Mouse (Mus musculus) ovary, postnatal 36 days (tissue): ENCODE results near the gene Vmn1r231.
A peak's percentile ranks its signal among the peaks of the same experiment; 100 is the strongest.

Source experiments
- DNase-seq: peaks from one replicate; pipeline ENCODE4 v3.0.0; 2022; ENCODE audit warnings: low spot score, mixed read lengths

Vmn1r231 gene

DNA sequence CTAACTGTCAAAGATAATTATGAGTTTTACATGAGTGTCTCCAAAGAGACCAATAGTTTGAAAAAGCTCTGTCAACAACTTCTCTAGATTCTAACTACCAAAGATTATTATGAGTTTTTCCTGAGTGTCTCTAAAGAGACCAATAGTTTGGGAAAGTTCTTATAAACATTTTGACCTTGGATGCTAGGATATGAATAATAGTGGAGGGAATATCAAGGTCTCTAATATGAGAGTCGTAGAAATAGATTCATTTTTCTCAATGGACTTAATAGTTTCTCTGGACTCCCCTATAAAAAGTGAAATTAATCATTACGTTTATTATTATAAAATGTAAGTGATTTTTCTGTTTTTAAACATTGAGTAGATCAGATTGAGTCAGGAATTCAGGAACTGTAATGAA is at the start of gene Vmn1r231:
Gene Vmn1r231, minus strand, starts transcription at position 101 of the 400 bp plus-strand sequence.
- no peak for DNase-seq

DNA sequence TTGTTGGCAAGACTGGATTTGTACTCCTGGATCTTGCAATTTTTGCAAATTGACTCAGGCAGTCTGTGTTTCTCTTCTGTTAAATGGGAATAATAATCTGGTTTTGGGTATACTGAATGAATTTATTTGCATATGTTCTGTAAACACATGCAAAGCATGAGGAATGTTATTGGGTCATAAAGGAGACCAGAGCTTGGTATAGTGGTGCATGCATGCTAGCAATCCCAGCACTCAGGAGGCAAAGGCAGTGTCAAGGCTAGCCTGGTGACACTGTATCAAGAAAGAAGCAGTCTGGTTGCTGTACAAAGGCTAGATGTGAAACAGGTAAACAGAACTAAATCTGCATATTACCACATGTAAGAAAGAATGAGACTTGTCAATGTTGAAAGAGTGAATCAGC is 41.7 kb upstream of the Vmn1r231 start:
- DNase-seq, result no peak

DNA sequence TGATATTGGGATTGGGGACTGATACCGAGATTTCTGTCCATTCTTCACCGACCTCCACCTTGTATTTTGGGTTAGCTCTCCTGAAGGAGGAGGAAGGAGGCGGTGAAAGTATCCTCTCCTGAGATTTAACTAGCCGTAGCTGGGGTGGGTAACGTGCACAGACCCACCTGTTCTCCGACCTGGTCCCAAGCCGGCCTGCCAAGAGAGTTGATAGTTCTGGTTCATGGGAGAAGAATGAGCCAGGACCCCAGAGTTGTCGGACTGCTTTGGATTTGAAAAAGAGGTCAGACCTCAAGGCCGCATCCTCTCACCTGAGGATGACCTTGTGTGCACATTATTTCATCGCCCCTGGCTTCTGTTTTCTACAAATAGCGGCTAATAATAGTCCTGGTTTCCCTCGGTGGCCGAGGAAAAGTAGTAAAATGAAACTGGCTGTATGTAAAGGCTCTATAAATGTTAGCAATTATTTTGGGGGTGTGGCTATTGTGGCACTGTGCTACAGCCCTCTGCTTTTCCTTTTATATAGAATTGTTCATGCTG is 41.2 kb upstream of the Vmn1r231 start:
- DNase-seq, result no peak

DNA sequence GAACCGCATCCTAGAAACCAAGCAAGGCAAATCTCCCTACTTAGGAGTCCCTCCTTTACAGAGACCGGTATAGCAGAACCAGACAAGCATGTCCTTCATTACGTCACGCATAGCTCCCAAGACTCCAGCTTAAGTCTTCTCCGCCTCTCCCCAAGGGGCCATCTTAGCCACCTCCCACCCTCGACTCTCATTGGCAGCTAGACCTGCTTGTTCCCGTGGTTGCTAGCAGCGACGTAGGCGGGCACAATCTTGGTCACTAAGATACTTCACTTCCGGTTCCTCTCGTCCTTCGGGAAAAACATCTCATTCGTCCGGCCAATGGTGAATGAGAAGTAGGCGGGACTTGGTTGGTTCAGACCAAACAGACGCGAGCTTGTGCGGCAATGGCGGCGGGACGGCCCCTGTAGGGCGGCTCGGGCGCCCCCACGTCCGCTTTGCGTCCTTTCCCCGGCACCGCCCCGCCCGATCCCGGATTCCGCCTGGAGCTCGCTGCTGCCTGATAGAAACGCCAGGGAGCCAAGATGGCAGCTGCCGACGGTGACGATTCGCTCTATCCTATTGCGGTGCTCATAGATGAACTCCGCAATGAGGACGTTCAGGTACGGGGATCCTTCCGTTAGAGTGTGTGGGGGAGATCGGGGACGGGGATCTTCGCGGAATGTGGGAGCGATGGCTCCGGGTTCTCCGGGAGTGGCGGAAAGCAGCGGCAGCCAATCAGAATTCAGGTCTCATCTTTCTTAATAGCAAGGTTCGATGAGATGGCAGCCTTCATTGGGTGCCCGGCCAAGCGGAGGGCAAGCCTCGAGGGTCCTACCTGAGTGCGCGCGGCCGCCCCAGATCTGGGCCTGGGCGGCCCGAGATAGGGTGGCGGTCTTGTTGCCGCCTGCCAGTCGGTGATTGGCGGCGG is 40.3 kb upstream of the Vmn1r231 start, which contains the start of gene Ppp2r1a:
Gene Ppp2r1a, plus strand, starts transcription at position 327 of the 907 bp plus-strand sequence.
- DNase-seq, result peak; percentile 97

DNA sequence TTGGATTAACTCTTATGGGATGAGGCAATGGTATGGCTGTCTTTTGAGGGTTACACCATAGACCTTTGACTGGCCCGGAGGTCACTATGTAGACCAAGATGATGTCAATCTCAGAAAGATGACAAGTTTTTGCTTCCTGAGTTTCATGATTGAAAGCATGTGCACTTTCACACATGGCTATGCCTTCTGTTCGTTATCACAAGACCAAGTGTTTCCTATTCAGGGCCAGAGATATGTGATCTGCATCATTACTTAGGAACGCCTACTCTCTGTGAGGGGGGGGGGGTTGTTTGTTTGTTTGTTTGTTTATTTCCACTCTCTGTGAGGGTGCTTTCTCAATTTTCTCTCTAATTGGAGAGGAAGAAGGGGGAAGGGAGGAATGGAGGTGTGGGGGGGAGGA is 39.3 kb upstream of the Vmn1r231 start:
- no peak for DNase-seq

DNA sequence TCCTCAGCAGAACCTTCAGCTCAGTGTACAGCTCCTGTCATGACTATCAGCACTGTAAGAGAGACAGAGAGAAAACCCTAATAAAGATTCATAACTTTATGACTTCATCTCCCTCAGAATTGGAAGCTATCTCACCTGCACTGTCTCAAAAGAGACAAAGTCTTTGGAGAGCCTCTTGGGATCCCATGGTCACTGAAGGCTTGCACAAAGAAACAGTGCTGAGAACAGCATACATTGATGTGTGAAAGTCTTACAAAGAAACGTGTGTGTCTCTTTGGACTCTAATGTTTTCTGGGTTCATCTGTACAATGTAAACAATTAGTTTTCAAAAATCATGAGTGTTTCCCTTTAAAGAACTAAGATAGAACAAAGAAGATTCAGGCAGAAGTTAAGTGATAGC is 14.7 kb upstream of the Vmn1r231 start, which contains the start of gene Vmn1r232:
Gene Vmn1r232, minus strand, starts transcription at position 101 of the 400 bp plus-strand sequence.
- DNase-seq, result no peak

DNA sequence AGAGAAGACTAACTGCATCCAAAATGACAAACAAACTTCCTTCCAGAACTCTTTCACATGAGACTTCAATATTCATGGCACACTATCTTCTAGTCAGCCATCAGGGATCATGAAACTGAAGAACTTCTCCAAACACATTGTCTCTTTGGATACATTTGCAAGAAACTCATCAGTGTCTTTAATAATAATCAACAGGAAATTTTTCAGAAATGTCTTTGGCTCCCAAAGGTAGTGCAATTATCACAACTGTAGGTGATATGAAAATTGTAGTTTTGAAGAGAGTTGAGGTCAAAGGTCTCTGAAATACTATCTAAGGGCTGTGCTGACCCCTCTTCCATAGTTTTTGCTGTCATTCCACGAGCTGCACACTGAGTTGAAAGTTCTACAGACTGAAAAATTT is 64.7 kb downstream of the Vmn1r231 start, which contains the start of gene Vmn1r230:
Gene Vmn1r230, plus strand, starts transcription at position 301 of the 400 bp plus-strand sequence.
- DNase-seq, result no peak
